Mouse (Mus musculus) embryonic facial prominence, embryonic 10.5 days (tissue): ENCODE measurements around the gene Esm1. TPM values are rescaled to one million over a fixed set of nuclear protein-coding genes. Genes with fewer than 3 reads are reported as not detected.

Experiments
- DNase-seq: peaks from one replicate; pipeline ENCODE4 v3.0.0-alpha.2; 2017; ENCODE audit warnings: low spot score
- H3K27ac ChIP-seq: fragments of 300-500 bp; sonication (generic); replicated peaks from 2 replicates; pipeline ENCODE4 v1.5.1; 2016; ENCODE audit warnings: mild to moderate bottlenecking
- H3K27me3 ChIP-seq: fragments of 300-500 bp; sonication (generic); replicated peaks from 2 replicates; pipeline ENCODE4 v1.6.1; 2016; ENCODE audit warnings: low read depth, mild to moderate bottlenecking; ENCODE audit not compliant: poor library complexity, severe bottlenecking
- H3K36me3 ChIP-seq: fragments of 300-500 bp; sonication (generic); replicated peaks from 2 replicates; pipeline ENCODE4 v1.6.1; 2016; ENCODE audit warnings: mild to moderate bottlenecking, moderate library complexity
- H3K4me1 ChIP-seq: fragments of 300-500 bp; sonication (generic); 2 replicates; pipeline ENCODE4 v1.6.1; 2016
- H3K4me3 ChIP-seq: fragments of 300-500 bp; sonication (generic); 2 replicates; pipeline ENCODE4 v1.5.1; 2016; ENCODE audit warnings: mild to moderate bottlenecking, moderate library complexity
- H3K9me3 ChIP-seq: fragments of 300-500 bp; sonication (generic); 2 replicates; pipeline ENCODE4 v1.6.1; 2016; ENCODE audit warnings: mild to moderate bottlenecking
- WGBS: fragments of 180-500 bp; shearing (Covaris S2); methylation state at CpG from one replicate; pipeline ENCODE4 v1.1.7; 2016; 5-methylcytosine and 5-hydroxymethylcytosine counted together
- polyA plus RNA-seq: library from polyadenylated mRNA; unstranded; fragments of >200 nt; fragmentation: Nextera tagmentation; extraction: Ambion mirVana; gene quantifications from 2 replicates; pipeline ENCODE4 v1.2.1, GENCODE M21; 2016

The Esm1 gene
- 2.5 and 2.6 TPM in 2 replicates for polyA plus RNA-seq

- WGBS, result 51% methylated on average over 15 of the region's 15 CpGs
- DNase-seq, result no peak
- H3K4me3 ChIP-seq, result peak within 1 kb of the TSS; percentile 28; the same call in 1 of the 2 replicates
- H3K9me3 ChIP-seq, result no peaks in the 10 kb centered on the region
- H3K36me3 ChIP-seq, result no peaks in the 10 kb centered on the region
- H3K27ac ChIP-seq, result no peak within 1 kb of the TSS; the same call in 1 of the 2 replicates
- H3K4me1 ChIP-seq, result peaks cover 9% of the 10 kb centered on the region
- peaks cover 19% of the 10 kb centered on the region for H3K27me3 ChIP-seq
Observed at GRCm38 (mm10) chr13:113209624-113210023, at the start of gene Esm1. Gene Esm1 (plus strand): TSS chr13:113209659.

- 86% methylated on average over 5 of the region's 5 CpGs for WGBS
Observed at GRCm38 (mm10) chr13:113164252-113165005, 45.0 kb upstream of the Esm1 start.

DNA sequence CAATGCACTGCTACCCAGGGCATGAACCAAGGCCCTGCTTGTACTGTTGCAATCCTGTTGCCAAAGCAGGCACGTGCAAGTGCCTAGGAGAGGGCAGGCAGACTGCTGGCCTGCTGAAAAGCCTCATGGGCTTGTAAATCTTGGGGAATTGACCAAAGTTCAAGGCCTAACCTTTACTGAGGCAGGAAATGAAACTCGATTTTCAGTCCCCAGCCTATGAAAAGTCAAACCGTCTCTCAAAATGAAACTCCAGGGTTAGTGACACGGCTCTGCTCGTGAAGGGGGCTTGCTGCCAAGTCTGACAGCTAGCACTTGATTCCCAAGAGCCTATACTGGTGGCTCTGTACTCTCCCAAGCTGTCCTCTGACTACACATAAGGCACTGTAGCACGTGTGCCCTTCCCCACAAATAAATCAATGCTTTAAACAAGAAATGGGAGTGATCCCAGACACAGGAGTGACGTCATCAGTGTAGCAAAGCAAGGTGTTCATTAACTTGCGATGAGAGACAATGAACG is 41.4 kb upstream of the Esm1 start:
- DNase-seq, result no peak
- Histone ChIP-seq H3K36me3 (no peaks in the 10 kb centered on the region), H3K27ac (no peak overlapping the region), H3K4me3 (no peak overlapping the region), H3K4me1 (no peaks in the 10 kb centered on the region), H3K9me3 (no peaks in the 10 kb centered on the region), H3K27me3 (no peaks in the 10 kb centered on the region)
- WGBS, result 82% methylated on average over 9 of the region's 9 CpGs

More at GRCm38 (mm10) chr13:113164252-113165005, 45.0 kb upstream of the Esm1 start:
- Histone ChIP-seq H3K4me3 (no peak overlapping the region), H3K9me3 (no peaks in the 10 kb centered on the region), H3K27ac (no peak overlapping the region), H3K4me1 (no peaks in the 10 kb centered on the region), H3K36me3 (no peaks in the 10 kb centered on the region), H3K27me3 (no peaks in the 10 kb centered on the region)
- no peak for DNase-seq

DNA sequence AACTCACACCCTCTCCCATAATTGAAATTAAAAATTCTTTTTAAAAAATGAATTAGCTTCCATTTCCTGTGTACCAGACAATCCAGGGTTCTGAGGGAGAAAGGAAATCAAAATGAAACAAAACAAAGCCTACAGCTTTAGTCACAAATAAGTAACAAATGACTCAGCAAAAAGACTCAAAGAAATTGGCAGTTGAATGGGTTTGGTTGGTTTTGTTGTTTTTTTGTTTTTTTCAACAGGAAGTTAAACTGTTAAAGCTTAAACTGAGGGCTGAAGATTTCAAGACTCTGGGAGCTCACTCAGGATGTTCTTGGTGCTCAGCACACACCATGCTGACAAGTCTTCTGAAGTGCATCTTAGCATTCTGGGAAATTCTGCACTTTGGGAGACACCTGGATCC is 39.2 kb upstream of the Esm1 start:
- DNase-seq, result no peak
- Histone ChIP-seq H3K27me3 (no peaks in the 10 kb centered on the region), H3K27ac (no peak overlapping the region), H3K9me3 (no peaks in the 10 kb centered on the region), H3K4me3 (no peak overlapping the region), H3K36me3 (no peaks in the 10 kb centered on the region), H3K4me1 (no peaks in the 10 kb centered on the region)

- Histone ChIP-seq H3K27ac (no peak overlapping the region), H3K36me3 (no peaks in the 10 kb centered on the region), H3K27me3 (no peaks in the 10 kb centered on the region), H3K9me3 (no peaks in the 10 kb centered on the region), H3K4me3 (no peak overlapping the region), H3K4me1 (no peaks in the 10 kb centered on the region)
- no peak for DNase-seq
- WGBS, result 91% methylated on average over 6 of the region's 6 CpGs
Observed at GRCm38 (mm10) chr13:113174162-113174561, 35.3 kb upstream of the Esm1 start.

- no peaks in the 10 kb centered on the region for H3K36me3 ChIP-seq
- H3K9me3 ChIP-seq, result peaks cover 5% of the 10 kb centered on the region; the same call in 1 of the 2 replicates
- WGBS, result 92% methylated on average over 8 of the region's 8 CpGs
- H3K4me3 ChIP-seq, result no peak overlapping the region
- H3K27ac ChIP-seq, result no peak overlapping the region
- no peaks in the 10 kb centered on the region for H3K27me3 ChIP-seq
- DNase-seq, result no peak
- no peaks in the 10 kb centered on the region for H3K4me1 ChIP-seq
Observed at GRCm38 (mm10) chr13:113183310-113183709, 26.1 kb upstream of the Esm1 start.

- peaks cover 7% of the 10 kb centered on the region; the same call in 1 of the 2 replicates for H3K9me3 ChIP-seq
- no peaks in the 10 kb centered on the region for H3K27me3 ChIP-seq
- no peak overlapping the region for H3K27ac ChIP-seq
- DNase-seq, result no peak
- no peaks in the 10 kb centered on the region for H3K4me1 ChIP-seq
- H3K36me3 ChIP-seq, result no peaks in the 10 kb centered on the region
- WGBS, result 87% methylated on average over 4 of the region's 4 CpGs
- H3K4me3 ChIP-seq, result no peak overlapping the region
Observed at GRCm38 (mm10) chr13:113183720-113184119, 25.7 kb upstream of the Esm1 start.

GRCm38 (mm10) chr13:113196808-113197674 is 12.4 kb upstream of the Esm1 start:
- Histone ChIP-seq H3K9me3 (no peaks in the 10 kb centered on the region), H3K27me3 (no peaks in the 10 kb centered on the region), H3K4me1 (peaks cover 13% of the 10 kb centered on the region), H3K27ac (no peak overlapping the region), H3K4me3 (no peak overlapping the region), H3K36me3 (no peaks in the 10 kb centered on the region)
- no peak for DNase-seq
- WGBS, result 70% methylated on average over 13 of the region's 13 CpGs

GRCm38 (mm10) chr13:113197872-113198502 is 11.5 kb upstream of the Esm1 start:
- Histone ChIP-seq H3K4me1 (peaks cover 13% of the 10 kb centered on the region), H3K27me3 (no peaks in the 10 kb centered on the region), H3K27ac (no peak overlapping the region), H3K4me3 (no peak overlapping the region), H3K9me3 (no peaks in the 10 kb centered on the region), H3K36me3 (no peaks in the 10 kb centered on the region)
- no peak for DNase-seq
- WGBS, result 85% methylated on average over 9 of the region's 9 CpGs

GRCm38 (mm10) chr13:113199331-113199730 is 10.1 kb upstream of the Esm1 start:
- Histone ChIP-seq H3K9me3 (no peaks in the 10 kb centered on the region), H3K4me3 (no peak overlapping the region), H3K27me3 (no peaks in the 10 kb centered on the region), H3K27ac (no peak overlapping the region), H3K4me1 (peaks cover 13% of the 10 kb centered on the region), H3K36me3 (no peaks in the 10 kb centered on the region)
- 46% methylated on average over 3 of the region's 3 CpGs for WGBS
- DNase-seq, result no peak

GRCm38 (mm10) chr13:113200726-113201125 is 8.7 kb upstream of the Esm1 start:
- DNase-seq, result peak; percentile 30
- no peaks in the 10 kb centered on the region for H3K27me3 ChIP-seq
- H3K9me3 ChIP-seq, result no peaks in the 10 kb centered on the region
- H3K4me1 ChIP-seq, result peaks cover 11% of the 10 kb centered on the region
- no peak overlapping the region; the same call in 1 of the 2 replicates for H3K27ac ChIP-seq
- no peaks in the 10 kb centered on the region for H3K36me3 ChIP-seq
- H3K4me3 ChIP-seq, result no peak overlapping the region
- 69% methylated on average over 8 of the region's 8 CpGs for WGBS

GRCm38 (mm10) chr13:113201631-113202030 is 7.8 kb upstream of the Esm1 start:
- peaks cover 10% of the 10 kb centered on the region for H3K4me1 ChIP-seq
- 90% methylated on average over 2 of the region's 2 CpGs for WGBS
- H3K9me3 ChIP-seq, result no peaks in the 10 kb centered on the region
- no peaks in the 10 kb centered on the region for H3K36me3 ChIP-seq
- no peak overlapping the region for H3K4me3 ChIP-seq
- no peak for DNase-seq
- no peak overlapping the region for H3K27ac ChIP-seq
- no peaks in the 10 kb centered on the region for H3K27me3 ChIP-seq
